Mouse (Mus musculus): Measurements from ENCODE around the gene Ak2.

DNA sequence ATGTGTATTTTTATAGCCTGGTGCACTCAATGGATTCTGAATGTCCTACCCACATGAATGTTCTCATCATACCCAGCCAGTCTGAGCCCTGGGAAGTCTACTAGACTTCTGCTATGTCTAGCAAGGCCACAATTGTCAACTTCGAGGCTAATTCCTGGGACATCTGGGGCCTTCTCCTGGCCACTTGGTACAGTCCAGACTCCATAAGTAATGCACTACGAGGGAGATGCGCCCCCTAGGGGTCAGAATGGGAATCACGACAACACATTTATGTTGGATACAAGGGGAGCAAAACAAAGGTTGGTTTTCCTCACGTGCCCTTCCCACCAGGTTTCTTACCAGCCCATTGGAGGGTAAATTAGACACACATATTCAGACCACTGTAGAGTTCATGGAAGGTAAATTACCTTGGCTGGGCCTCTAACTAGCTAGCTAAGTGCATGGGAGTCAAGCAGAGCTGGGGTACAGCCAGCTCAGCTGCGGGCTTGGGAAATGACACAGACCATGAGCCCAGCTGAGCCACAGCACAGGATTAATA is 43.6 kb upstream of the Ak2 start:
- TF ChIP-seq CTCF (IDR thresholded peaks at IDR 0.05; ENCODE audit: borderline replicate concordance, control insufficient read depth, extremely low read depth, insufficient read depth, low read length, poor library complexity), result no peak
- TF ChIP-seq POLR2A (IDR thresholded peaks at IDR 0.05; ENCODE audit: control insufficient read depth, extremely low read depth, insufficient read depth, low read length, poor library complexity), result no peak
